Mouse (Mus musculus) spleen, postnatal 4 days (tissue): ENCODE data around the gene Ezh1.

ENCODE experiments used
- DNase-seq, 2 experiments: peaks; one replicate each; pipeline ENCODE4 v3.0.0; 2022; ENCODE audit warnings: low spot score in 2 of 2

Gene Ezh1

GRCm38 (mm10) chr11:101226065-101226701 is at the start of gene Ezh1:
Gene Ezh1, minus strand, starts transcription at chr11:101226463.
- DNase-seq, result peak; percentile 91 to 97

DNA sequence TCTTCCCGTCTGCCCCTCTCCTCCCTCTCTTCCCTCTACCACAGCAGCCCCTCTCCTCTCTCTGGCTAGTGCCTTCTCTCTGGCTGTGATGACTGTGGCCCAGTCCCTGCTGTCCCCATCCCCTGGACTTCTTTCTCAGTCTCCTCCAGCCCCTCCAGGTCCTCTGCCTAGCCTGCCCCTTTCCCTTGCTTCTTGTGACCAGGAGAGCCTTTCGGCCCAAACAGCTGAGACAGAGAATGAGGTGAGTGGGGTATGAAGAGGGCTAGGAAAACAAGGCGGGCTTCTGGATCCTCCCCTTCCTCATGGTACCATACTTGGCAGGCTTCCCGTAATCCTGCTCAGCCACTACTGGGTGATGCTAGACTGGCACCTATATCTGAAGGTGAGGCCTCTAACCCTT is 49.0 kb upstream of the Ezh1 start:
- peak in 1 of 2 experiments; percentile 56 for DNase-seq

DNA sequence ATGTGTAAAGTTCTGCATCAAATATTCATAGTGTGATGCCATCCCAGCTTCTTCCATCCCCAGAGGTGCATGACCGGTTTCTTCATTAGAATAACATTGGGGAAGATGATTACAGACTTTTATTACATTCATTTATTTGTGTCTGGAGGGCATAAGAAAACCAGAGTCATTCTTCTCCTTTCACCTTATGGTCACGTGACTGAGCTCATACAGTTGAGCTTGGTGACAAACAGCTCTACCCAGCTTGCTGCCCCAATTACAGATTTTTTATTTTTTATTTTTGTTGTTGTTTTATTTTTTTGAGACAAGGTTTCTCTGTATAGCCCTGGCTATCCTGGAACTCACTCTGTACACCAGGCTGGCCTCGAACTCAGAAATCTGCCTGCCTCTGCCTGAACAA is 46.2 kb upstream of the Ezh1 start:
- no peak for DNase-seq

- no peak for DNase-seq
These were observed 43.4 kb upstream of the Ezh1 start for GRCm38 (mm10) chr11:101269577-101270116.

DNA sequence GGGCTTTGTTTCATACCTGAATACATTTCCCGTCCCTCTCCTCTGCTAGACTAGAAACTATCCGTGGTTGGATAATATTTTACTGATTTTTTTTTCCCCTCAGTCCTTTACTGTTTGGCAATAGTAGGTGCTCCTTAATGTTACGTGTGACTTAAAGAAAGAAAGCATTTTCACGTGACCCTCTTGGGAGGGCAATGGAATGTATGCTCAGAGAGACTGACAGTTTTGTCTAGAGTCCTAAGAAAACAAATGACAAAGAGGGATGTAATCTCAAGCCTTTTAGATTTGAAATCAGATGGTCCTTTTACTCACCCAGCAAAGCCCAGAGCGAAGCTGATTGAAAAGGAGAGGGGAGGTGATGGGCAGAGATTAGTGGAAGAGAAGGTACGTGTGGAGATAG is 39.6 kb upstream of the Ezh1 start:
- DNase-seq, result no peak

GRCm38 (mm10) chr11:101264954-101265471 is 38.8 kb upstream of the Ezh1 start:
- DNase-seq, result peak in 1 of 2 experiments; percentile 62

GRCm38 (mm10) chr11:101263989-101264280 is 37.7 kb upstream of the Ezh1 start:
- no peak for DNase-seq

DNA sequence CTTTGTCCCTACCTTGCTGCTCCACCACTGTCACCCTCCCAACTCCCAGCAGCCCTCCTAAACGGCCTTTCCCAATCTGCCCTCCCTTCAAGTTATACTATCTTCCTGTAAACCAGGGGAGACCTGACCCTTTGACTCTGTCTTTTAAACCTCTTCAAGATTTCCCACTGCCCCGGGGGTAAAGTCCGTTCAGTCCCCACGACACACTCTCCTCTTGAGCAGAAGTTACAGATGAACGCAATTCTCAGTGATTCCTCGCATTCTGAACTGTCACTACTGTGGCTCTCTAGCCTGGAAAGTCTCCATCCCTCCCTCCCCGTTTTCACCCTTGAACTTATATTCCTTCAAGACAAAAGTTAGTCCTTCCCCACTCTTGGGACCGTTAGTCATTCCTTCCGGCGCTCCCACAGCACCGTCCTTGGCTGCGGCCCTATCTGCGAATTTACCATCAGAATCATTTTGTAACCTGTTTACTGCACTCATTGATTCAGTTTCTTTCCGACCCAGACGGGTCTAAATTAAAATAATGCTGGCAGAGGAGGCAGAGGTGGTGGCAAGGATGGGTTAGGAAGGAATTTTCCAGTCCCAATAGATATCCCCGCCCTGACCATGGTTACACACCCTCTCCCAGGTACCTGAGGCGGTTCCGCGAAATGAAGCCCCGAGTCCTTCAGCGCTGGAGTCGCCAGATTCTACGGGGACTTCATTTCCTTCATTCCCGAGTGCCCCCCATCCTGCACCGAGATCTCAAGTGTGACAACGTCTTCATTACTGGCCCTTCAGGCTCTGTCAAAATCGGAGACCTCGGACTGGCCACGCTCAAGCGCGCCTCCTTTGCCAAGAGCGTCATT is 37.1 kb upstream of the Ezh1 start:
- no peak for DNase-seq

GRCm38 (mm10) chr11:101262272-101262967 is 36.2 kb upstream of the Ezh1 start:
- peak in 1 of 2 experiments; percentile 66 for DNase-seq

DNA sequence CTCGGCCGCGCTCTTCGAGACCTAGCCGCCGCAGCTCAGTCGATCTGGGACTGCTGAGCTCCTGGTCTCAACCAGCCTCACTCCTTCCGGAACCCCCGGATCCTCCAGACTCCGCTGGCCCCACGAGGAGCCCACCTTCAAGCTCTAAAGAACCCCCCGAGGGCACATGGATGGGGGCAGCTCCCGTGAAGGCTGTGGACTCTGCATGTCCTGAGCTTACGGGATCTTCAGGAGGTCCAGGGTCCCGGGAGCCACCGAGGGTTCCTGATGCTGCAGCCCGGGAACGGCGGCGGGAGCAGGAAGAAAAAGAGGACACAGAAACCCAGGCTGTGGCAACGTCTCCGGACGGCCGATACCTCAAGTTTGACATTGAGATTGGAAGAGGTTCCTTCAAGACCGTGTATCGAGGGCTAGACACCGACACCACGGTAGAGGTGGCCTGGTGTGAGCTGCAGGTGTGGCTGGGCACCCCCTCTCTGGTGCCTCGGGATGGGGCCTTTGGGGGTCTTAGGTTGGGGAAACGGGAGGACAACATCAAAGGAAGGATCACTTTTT is 34.6 kb upstream of the Ezh1 start:
- no peak for DNase-seq

DNA sequence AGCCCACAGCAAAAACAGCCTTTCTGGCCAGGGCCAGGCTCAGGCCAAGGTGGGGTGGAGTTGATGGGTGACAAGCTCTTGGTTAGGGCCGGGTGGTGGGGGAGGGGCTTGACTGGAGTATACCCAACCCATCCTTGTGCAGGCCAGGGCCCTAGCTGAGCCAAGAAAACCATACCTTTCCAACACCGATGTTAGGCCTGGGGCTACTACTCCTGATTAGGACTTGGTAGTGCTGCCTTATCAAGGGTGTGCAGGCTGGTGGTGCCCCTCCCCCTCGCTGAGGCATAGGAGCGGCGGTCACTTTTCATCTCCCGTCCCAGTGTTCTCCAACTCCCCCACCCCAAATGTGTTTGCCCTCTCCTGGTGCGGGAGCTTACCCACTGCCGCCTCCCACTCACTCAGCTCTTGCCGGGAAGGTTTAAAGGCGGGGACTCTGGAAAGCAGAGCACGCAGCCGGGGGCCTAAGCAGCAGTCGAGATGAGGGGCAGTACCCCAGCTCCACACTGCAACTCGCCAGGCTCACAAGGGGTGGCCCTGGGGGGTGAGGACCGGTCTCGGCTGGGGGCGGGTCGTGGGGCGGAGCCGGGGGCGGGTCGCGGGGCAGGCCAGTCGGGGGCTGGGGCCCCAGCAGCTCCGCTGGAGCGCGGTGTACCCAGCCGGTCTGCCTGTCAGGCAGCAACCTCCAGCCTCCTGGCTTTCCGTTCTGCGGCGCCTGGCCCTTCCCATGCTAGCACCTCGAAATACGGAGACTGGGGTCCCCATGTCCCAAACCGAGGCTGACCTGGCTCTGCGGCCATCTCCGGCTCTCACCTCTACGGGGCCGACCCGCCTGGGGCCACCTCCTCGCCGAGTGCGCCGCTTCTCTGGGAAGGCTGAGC is 33.9 kb upstream of the Ezh1 start, which contains the start of gene Wnk4:
Gene Wnk4 (plus strand): TSS at position 620 of the 878 bp plus-strand sequence.
- peak; percentile 76 to 84 for DNase-seq

GRCm38 (mm10) chr11:101259261-101259712 is 33.0 kb upstream of the Ezh1 start:
- peak in 1 of 2 experiments; percentile 64 for DNase-seq

- no peak for DNase-seq
These were observed 29.8 kb upstream of the Ezh1 start for GRCm38 (mm10) chr11:101255826-101256775.

- DNase-seq, result peak; percentile 85 to 92
These were observed 27.5 kb upstream of the Ezh1 start, which contains the start of gene Vps25 for GRCm38 (mm10) chr11:101253613-101254389. Gene Vps25, plus strand, starts transcription at chr11:101253707.

GRCm38 (mm10) chr11:101252941-101253340 is 26.7 kb upstream of the Ezh1 start:
- no peak for DNase-seq

DNA sequence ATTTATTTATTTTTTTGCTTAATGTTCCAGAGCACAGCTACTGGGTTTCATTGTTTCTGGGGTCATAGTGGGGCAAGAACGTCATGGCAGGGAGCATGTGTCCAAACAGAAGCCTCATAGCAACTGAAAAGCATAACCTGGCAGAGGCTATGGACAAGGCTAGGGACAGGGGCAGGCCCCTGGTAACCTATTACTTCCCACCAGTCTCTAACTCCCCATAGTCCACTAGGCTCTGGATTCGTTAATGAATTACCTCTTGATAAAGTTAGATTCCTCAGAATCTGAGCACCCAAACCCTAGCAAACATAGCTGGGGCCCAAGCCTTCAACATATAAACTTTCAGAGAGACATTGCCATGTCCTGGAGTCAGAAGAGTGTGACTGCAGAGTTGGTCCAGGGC is 24.8 kb upstream of the Ezh1 start:
- no peak for DNase-seq

GRCm38 (mm10) chr11:101248258-101248994 is 22.2 kb upstream of the Ezh1 start:
- DNase-seq, result peak; percentile 56 to 80

- no peak for DNase-seq
These were observed 21.3 kb upstream of the Ezh1 start for GRCm38 (mm10) chr11:101247521-101248030.
